Mouse (Mus musculus) pancreas, adult 10 weeks (tissue): ENCODE measurements around the gene Adrm1. TPM values are rescaled to one million over a fixed set of nuclear protein-coding genes. Genes with fewer than 3 reads are reported as not detected.

Experiments used
- polyA plus RNA-seq: library from polyadenylated mRNA; stranded (reverse); fragments of 350-450 nt; fragmentation: Illumina TruSeq; extraction: RNeasy Lipid Tissue Mini Kit (QIAGEN cat#74804); gene quantifications from one replicate; pipeline ENCODE4 v1.2.3, GENCODE M21; 2015; ENCODE audit warnings: low read depth, low replicate concordance; ENCODE audit not compliant: insufficient read depth

Adrm1 gene
- 27.7 TPM for polyA plus RNA-seq

GRCm38 (mm10) chr2:180170806-180171521, at the start of gene Adrm1:
TSS of gene Adrm1 (plus strand) at chr2:180171485.

Other genes starting within 250 kb of the Adrm1 start
- gene Taf4, start 194.8 kb upstream of the Adrm1 start, polyA plus RNA-seq, result 8.8 TPM
- gene Lsm14b, start 146.5 kb upstream of the Adrm1 start, polyA plus RNA-seq, result 9.6 TPM
- gene Psma7, start 129.1 kb upstream of the Adrm1 start, polyA plus RNA-seq, result 46.3 TPM
- gene Ss18l1, start 129.0 kb upstream of the Adrm1 start, polyA plus RNA-seq, result 1.3 TPM
- gene Mtg2, start 100.9 kb upstream of the Adrm1 start, polyA plus RNA-seq, result 8.2 TPM
- not detected for gene Hrh3, start 67.0 kb upstream of the Adrm1 start, polyA plus RNA-seq
- 13.8 TPM for gene Osbpl2, start 52.2 kb upstream of the Adrm1 start, polyA plus RNA-seq
- gene Lama5, start 54.4 kb downstream of the Adrm1 start, polyA plus RNA-seq, result 23.8 TPM
- gene Rps21, start 85.9 kb downstream of the Adrm1 start, polyA plus RNA-seq, result 683 TPM
- gene Cables2, start 102.0 kb downstream of the Adrm1 start, polyA plus RNA-seq, result 7.8 TPM
- not detected for gene Rbbp8nl, start 118.4 kb downstream of the Adrm1 start, polyA plus RNA-seq
- 0.72 TPM for gene Gata5, start 163.2 kb downstream of the Adrm1 start, polyA plus RNA-seq